19 mouse cellular contexts compared by ENCODE assay signal in genomic region chr5:30931378-30931777, GRCm38 (mm10). TPM values are rescaled to one million over a fixed set of nuclear protein-coding genes. Genes with fewer than 3 reads are reported as not detected.
A peak's percentile ranks its signal among the peaks of the same experiment; 100 is the strongest.
DNase-seq lines count a peak whose midpoint lies in the region; ATAC-seq and TF ChIP-seq lines count a peak whose summit lies in the region.
"Had no signal": no experiment of that assay in that cellular context is flagged by ENCODE, and none has a peak within 500 bp of the region (broad histone marks: within the 10 kb centered on the region; RNA-seq: fewer than 3 reads in every experiment).

No protein-coding gene starts in this region.

- ATAC-seq in embryonic facial prominence, embryonic 15.5 days (ENCODE audit: insufficient number of reproducible peaks, low FRiP score, low TSS enrichment, low read depth) = no peak
- ATAC-seq: forebrain, postnatal 0 days; intestine, embryonic 16.5 days had no signal

- H3K4me1 ChIP-seq in embryonic facial prominence, embryonic 15.5 days = peaks cover 5% of the 10 kb centered on the region; the same call in 1 of the 2 replicates
- H3K4me1 ChIP-seq: embryonic facial prominence, embryonic 12.5 days; hindbrain, embryonic 15.5 days had no signal

- H3K27ac ChIP-seq in gastrocnemius, adult 2 months = peak overlapping the region; percentile 77
- peak overlapping the region; percentile 11 for H3K27ac ChIP-seq in embryonic facial prominence, embryonic 15.5 days (replicated peaks)
- H3K27ac ChIP-seq: embryonic facial prominence, embryonic 12.5 days; forebrain, embryonic 13.5 days; heart, adult 2 months; heart, embryonic 13.5 days; hindbrain, embryonic 15.5 days had no signal

- H3K36me3 ChIP-seq in embryonic facial prominence, embryonic 15.5 days = no peaks in the 10 kb centered on the region
- H3K36me3 ChIP-seq: embryonic facial prominence, embryonic 12.5 days; heart, embryonic 13.5 days had no signal

- H3K9ac ChIP-seq in embryonic facial prominence, embryonic 15.5 days = no peak overlapping the region
- H3K9ac ChIP-seq: embryonic facial prominence, embryonic 12.5 days; forebrain, postnatal 0 days; heart, embryonic 13.5 days; hindbrain, embryonic 15.5 days had no signal

- H3K9me3 ChIP-seq in embryonic facial prominence, embryonic 15.5 days (replicated peaks) = no peaks in the 10 kb centered on the region
- H3K9me3 ChIP-seq: embryonic facial prominence, embryonic 12.5 days; forebrain, embryonic 13.5 days; heart, embryonic 13.5 days; hindbrain, embryonic 15.5 days had no signal

- TF ChIP-seq CTCF in gastrocnemius, adult 2 months (IDR thresholded peaks at IDR 0.05) = no peak

- 75% methylated on average over 4 of the region's 4 CpGs for WGBS in embryonic facial prominence, embryonic 15.5 days

- DNase-seq in gastrocnemius, adult 2 months = peak; percentile 77
- DNase-seq in gastrocnemius, postnatal 25 days = no peak
- peak; percentile 5 for DNase-seq in kidney, postnatal 10 days
- no peak for DNase-seq in kidney, adult 11 months
- DNase-seq in kidney, adult 18-20 months = no peak
- DNase-seq: adrenal gland, adult 8-10 months; adrenal gland, postnatal 36 days; cerebellum, adult 11 months; embryo, embryonic 11 days; forebrain, postnatal 0 days; heart, adult 2 months; heart, postnatal 36 days had no signal

- intact Hi-C loops in gastrocnemius, adult 2 months (cut with DNase I) = no loop called here

- H3K4me2 ChIP-seq in embryonic facial prominence, embryonic 15.5 days (replicated peaks) = no peak overlapping the region
- H3K4me2 ChIP-seq: embryonic facial prominence, embryonic 12.5 days; forebrain, embryonic 13.5 days; heart, embryonic 13.5 days; hindbrain, embryonic 15.5 days had no signal

- H3K27me3 ChIP-seq in embryonic facial prominence, embryonic 15.5 days = no peaks in the 10 kb centered on the region
- H3K27me3 ChIP-seq: embryonic facial prominence, embryonic 12.5 days; forebrain, embryonic 13.5 days; heart, embryonic 13.5 days; hindbrain, embryonic 15.5 days had no signal

- no peak overlapping the region for H3K4me3 ChIP-seq in gastrocnemius, adult 2 months
- H3K4me3 ChIP-seq in embryonic facial prominence, embryonic 15.5 days (replicated peaks) = no peak overlapping the region
- H3K4me3 ChIP-seq: embryonic facial prominence, embryonic 12.5 days; forebrain, embryonic 13.5 days; heart, adult 2 months; heart, embryonic 13.5 days; hindbrain, embryonic 15.5 days had no signal

RNA-seq across cellular contexts. Expression of gene Khk, which starts 10.1 kb away (rescaled TPM):
- 10 to 100 TPM; 29.2 to 30.8 TPM for total RNA-seq in gastrocnemius, adult 2 months (2021)
- total RNA-seq in gastrocnemius, postnatal 25 days (2021) = 10 to 100 TPM; 25.2 to 34.5 TPM
- polyA plus RNA-seq in embryonic facial prominence, embryonic 15.5 days (2015; fragmentation: Nextera tagmentation; extraction: Ambion mirVana) = 23.8 and 25.6 TPM in 2 replicates

RNA-seq across cellular contexts. Expression of gene Cgref1, which starts 14.0 kb away (rescaled TPM):
- 1 to 10 TPM; 2.0 to 2.9 TPM for total RNA-seq in gastrocnemius, adult 2 months (2021)
- total RNA-seq in gastrocnemius, postnatal 25 days (2021) = 1 to 10 TPM; 3.4 to 4.3 TPM
- polyA plus RNA-seq in embryonic facial prominence, embryonic 15.5 days (2015; fragmentation: Nextera tagmentation; extraction: Ambion mirVana) = 32.1 and 34.0 TPM in 2 replicates
- total RNA-seq: common myeloid progenitor, adult 5-6 weeks had no signal

RNA-seq across cellular contexts. Expression of gene Emilin1, which starts 18.2 kb away (rescaled TPM):
- total RNA-seq in gastrocnemius, adult 2 months (2021) = 1 to 10 TPM; 2.7 to 7.7 TPM
- 10 to 100 TPM in 1 of 2 experiments, 1 to 10 TPM in 1; 9.3 to 10.9 TPM for total RNA-seq in gastrocnemius, postnatal 25 days (2021)
- polyA plus RNA-seq in embryonic facial prominence, embryonic 15.5 days (2015; fragmentation: Nextera tagmentation; extraction: Ambion mirVana) = 244 and 254 TPM in 2 replicates

RNA-seq across cellular contexts. Expression of gene Ost4, which starts 23.8 kb away (rescaled TPM):
- 100 to 1,000 TPM; 103 to 121 TPM for total RNA-seq in gastrocnemius, adult 2 months (2021)
- 100 to 1,000 TPM; 103 to 117 TPM for total RNA-seq in gastrocnemius, postnatal 25 days (2021)
- polyA plus RNA-seq in embryonic facial prominence, embryonic 15.5 days (2015; fragmentation: Nextera tagmentation; extraction: Ambion mirVana) = 482 and 502 TPM in 2 replicates

RNA-seq across cellular contexts. Expression of gene Preb, which starts 28.8 kb away (rescaled TPM):
- 10 to 100 TPM; 76.5 to 83.6 TPM for total RNA-seq in gastrocnemius, adult 2 months (2021)
- 10 to 100 TPM; 69.8 to 81.6 TPM for total RNA-seq in gastrocnemius, postnatal 25 days (2021)
- polyA plus RNA-seq in embryonic facial prominence, embryonic 15.5 days (2015; fragmentation: Nextera tagmentation; extraction: Ambion mirVana) = 125 and 130 TPM in 2 replicates

Comparison
In these comparisons a context has a peak if more than half of its experiments do, and no peak if none do; other contexts are left out.
1. DNase-seq: peak in gastrocnemius, adult 2 months (single experiment) and kidney, postnatal 10 days (single experiment); none in gastrocnemius, postnatal 25 days (single experiment), kidney, adult 11 months (single experiment) and kidney, adult 18-20 months (single experiment).